Mouse (Mus musculus): ENCODE results near the gene Tas1r3.

DNA sequence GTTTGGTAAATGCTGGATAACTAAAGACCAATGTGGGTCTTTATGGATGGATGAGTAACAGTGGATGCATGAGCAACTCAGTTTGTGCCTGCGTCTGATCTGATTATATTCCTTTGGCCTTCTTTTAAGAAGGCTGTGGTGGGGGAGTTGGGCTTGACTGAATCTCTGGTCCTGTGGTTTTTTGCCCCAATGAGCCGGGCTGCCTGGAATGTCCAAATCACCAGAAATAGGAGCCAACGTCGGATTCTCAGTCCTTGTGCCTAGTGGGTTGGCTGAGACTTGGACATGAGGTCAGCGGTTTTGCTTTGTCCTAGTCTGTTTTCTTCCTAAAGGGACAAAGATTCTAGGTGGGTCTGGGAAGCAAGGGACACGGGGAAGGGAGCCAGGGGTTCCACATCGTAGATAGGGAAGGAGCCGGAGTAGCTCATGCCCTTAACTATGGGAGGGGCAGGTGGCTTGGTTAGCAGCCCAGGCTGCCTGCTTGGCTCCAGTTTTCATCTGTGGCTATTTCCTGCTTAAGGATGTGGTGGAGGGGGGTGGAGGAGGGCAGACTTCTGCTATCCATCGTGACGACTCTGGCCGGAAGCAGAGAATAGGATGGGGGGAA lies 25.7 kb downstream of the Tas1r3 start:
- TF ChIP-seq POLR2A (IDR thresholded peaks at IDR 0.05; ENCODE audit: extremely low read depth, insufficient read depth, low read length) (no peak), CTCF (IDR thresholded peaks at IDR 0.05; ENCODE audit: low read depth, low read length) (no peak)
